Mouse (Mus musculus) stomach, postnatal 0 days (tissue): ENCODE results near the gene Pced1b. TPM values are rescaled to one million over a fixed set of nuclear protein-coding genes. Genes with fewer than 3 reads are reported as not detected.

Experiments used
- ATAC-seq: fragments of 200-750 bp; cut with Nextera tagmentation; 2 replicates; pipeline ENCODE4 v1.8.0; 2017; ENCODE audit not compliant: low FRiP score, low TSS enrichment
- DNase-seq: peaks from one replicate; pipeline ENCODE4 v3.0.0-alpha.2; 2016; ENCODE audit warnings: low spot score
- H3K27ac ChIP-seq: fragments of 300-500 bp; sonication (generic); replicated peaks from 2 replicates; pipeline ENCODE4 v1.5.1; 2014; ENCODE audit warnings: mild to moderate bottlenecking, control low read depth
- H3K27me3 ChIP-seq: fragments of 300-500 bp; sonication (generic); 2 replicates; pipeline ENCODE4 v1.6.1; 2014; ENCODE audit warnings: low read length; ENCODE audit not compliant: control insufficient read depth, insufficient read depth
- H3K36me3 ChIP-seq: fragments of 300-500 bp; sonication (generic); 2 replicates; pipeline ENCODE4 v1.6.1; 2014; ENCODE audit warnings: low read length, mixed read lengths; ENCODE audit not compliant: control insufficient read depth, insufficient read depth
- H3K4me1 ChIP-seq: fragments of 300-500 bp; sonication (generic); replicated peaks from 2 replicates; pipeline ENCODE4 v1.6.1; 2014; ENCODE audit warnings: antibody characterized with exemption; ENCODE audit not compliant: control insufficient read depth, insufficient read depth
- H3K4me2 ChIP-seq: fragments of 300-500 bp; sonication (generic); replicated peaks from 2 replicates; pipeline ENCODE4 v1.6.1; 2014; ENCODE audit warnings: low read depth, mild to moderate bottlenecking, control low read depth, moderate library complexity
- H3K4me3 ChIP-seq: fragments of 300-500 bp; sonication (generic); 2 replicates; pipeline ENCODE4 v1.5.1; 2014; ENCODE audit warnings: low read depth, low read length, control low read depth
- H3K9ac ChIP-seq: fragments of 300-500 bp; sonication (generic); 2 replicates; pipeline ENCODE4 v1.6.1; 2014; ENCODE audit warnings: mild to moderate bottlenecking, low read length, control low read depth, mixed read lengths
- H3K9me3 ChIP-seq: fragments of 300-500 bp; sonication (generic); 2 replicates; pipeline ENCODE4 v1.6.1; 2016; ENCODE audit warnings: low read length; ENCODE audit not compliant: control insufficient read depth
- CTCF ChIP-seq: IDR thresholded peaks from 2 replicates; pipeline ENCODE4 v1.5.1; 2016; ENCODE audit warnings: antibody characterized with exemption, low read depth, mild to moderate bottlenecking, moderate library complexity
- EP300 ChIP-seq: optimal IDR thresholded peaks from 2 replicates; pipeline ENCODE3; 2016; ENCODE audit warnings: antibody characterized with exemption
- WGBS: fragments of 180-500 bp; shearing (Covaris S2); extraction: QIAGEN DNeasy Blood & Tissue Kit; methylation state at CpG from one replicate; pipeline ENCODE4 v1.1.7; 2014; 5-methylcytosine and 5-hydroxymethylcytosine counted together
- polyA plus RNA-seq: library from polyadenylated mRNA; unstranded; fragments of >200 nt; fragmentation: Nextera tagmentation; extraction: Ambion mirVana; gene quantifications from 2 replicates; pipeline ENCODE4 v1.2.1, GENCODE M21; 2015

Gene Pced1b
- polyA plus RNA-seq, 1 experiment from 2014 or later, result 1.6 TPM

- Histone ChIP-seq H3K4me1 (no peaks in the 10 kb centered on the region), H3K27me3 (no peaks in the 10 kb centered on the region; the same call in 1 of the 2 replicates), H3K9ac (no peak overlapping the region), H3K4me2 (no peak overlapping the region), H3K4me3 (no peak overlapping the region), H3K9me3 (no peaks in the 10 kb centered on the region), H3K27ac (no peak overlapping the region), H3K36me3 (no peaks in the 10 kb centered on the region)
- ATAC-seq, result no peak
- TF ChIP-seq EP300 (no peak), CTCF (no peak)
- 84% methylated on average over 8 of the region's 8 CpGs for WGBS
- DNase-seq, result no peak
Measured at GRCm38 (mm10) chr15:97311937-97312336, 65.0 kb downstream of the Pced1b start.

GRCm38 (mm10) chr15:97314720-97315421, 68.0 kb downstream of the Pced1b start:
- Histone ChIP-seq H3K27me3 (no peaks in the 10 kb centered on the region; the same call in 1 of the 2 replicates), H3K4me2 (no peak overlapping the region), H3K4me1 (no peaks in the 10 kb centered on the region), H3K36me3 (no peaks in the 10 kb centered on the region), H3K27ac (no peak overlapping the region), H3K9ac (no peak overlapping the region), H3K9me3 (no peaks in the 10 kb centered on the region), H3K4me3 (no peak overlapping the region)
- DNase-seq (no peak), ATAC-seq (no peak)
- TF ChIP-seq EP300, result no peak
- TF ChIP-seq CTCF, result no peak
- 63% methylated on average over 14 of the region's 14 CpGs for WGBS

- Histone ChIP-seq H3K4me3 (no peak overlapping the region), H3K9me3 (no peaks in the 10 kb centered on the region), H3K4me1 (no peaks in the 10 kb centered on the region), H3K27ac (no peak overlapping the region), H3K36me3 (no peaks in the 10 kb centered on the region), H3K27me3 (no peaks in the 10 kb centered on the region; the same call in 1 of the 2 replicates), H3K4me2 (no peak overlapping the region), H3K9ac (no peak overlapping the region)
- DNase-seq (peak; percentile 28), ATAC-seq (peak; percentile 72)
- 43% methylated on average over 9 of the region's 9 CpGs for WGBS
- TF ChIP-seq EP300 (no peak), CTCF (no peak)
Measured at GRCm38 (mm10) chr15:97315422-97315757, 68.5 kb downstream of the Pced1b start.

GRCm38 (mm10) chr15:97318365-97319001, 71.6 kb downstream of the Pced1b start:
- H3K4me1 ChIP-seq, result no peaks in the 10 kb centered on the region
- H3K9ac ChIP-seq, result no peak overlapping the region
- H3K4me2 ChIP-seq, result no peak overlapping the region
- 60% methylated on average over 21 of the region's 21 CpGs for WGBS
- no peak overlapping the region for H3K27ac ChIP-seq
- H3K27me3 ChIP-seq, result no peaks in the 10 kb centered on the region; the same call in 1 of the 2 replicates
- DNase-seq (no peak), ATAC-seq (no peak)
- H3K4me3 ChIP-seq, result no peak overlapping the region
- no peak for TF ChIP-seq EP300
- TF ChIP-seq CTCF, result no peak
- H3K36me3 ChIP-seq, result no peaks in the 10 kb centered on the region; the same call in 1 of the 2 replicates
- H3K9me3 ChIP-seq, result no peaks in the 10 kb centered on the region

- TF ChIP-seq EP300 (no peak), CTCF (no peak)
- H3K4me3 ChIP-seq, result no peak overlapping the region
- 0 out of 2 replicates have a peak, but pooled peaks cover 2% of the 10 kb centered on the region for H3K9me3 ChIP-seq
- no peaks in the 10 kb centered on the region; the same call in 1 of the 2 replicates for H3K36me3 ChIP-seq
- H3K4me1 ChIP-seq, result no peaks in the 10 kb centered on the region
- no peak overlapping the region for H3K9ac ChIP-seq
- no peaks in the 10 kb centered on the region for H3K27me3 ChIP-seq
- DNase-seq (no peak), ATAC-seq (no peak)
- 80% methylated on average over 5 of the region's 5 CpGs for WGBS
- H3K4me2 ChIP-seq, result no peak overlapping the region
- no peak overlapping the region for H3K27ac ChIP-seq
Measured at GRCm38 (mm10) chr15:97322821-97323220, 75.9 kb downstream of the Pced1b start.

- Histone ChIP-seq H3K9me3 (0 out of 2 replicates have a peak, but pooled peaks cover 2% of the 10 kb centered on the region), H3K4me1 (no peaks in the 10 kb centered on the region), H3K9ac (no peak overlapping the region), H3K36me3 (no peaks in the 10 kb centered on the region; the same call in 1 of the 2 replicates), H3K27me3 (no peaks in the 10 kb centered on the region), H3K27ac (no peak overlapping the region), H3K4me2 (0 out of 2 replicates have a peak overlapping the region, but pooled peaks have one; percentile 3), H3K4me3 (no peak overlapping the region)
- DNase-seq (no peak), ATAC-seq (no peak)
- TF ChIP-seq EP300, result no peak
- TF ChIP-seq CTCF, result no peak
- WGBS, result 68% methylated on average over 24 of the region's 24 CpGs
Measured at GRCm38 (mm10) chr15:97323466-97323865, 76.6 kb downstream of the Pced1b start.
